Mouse (Mus musculus) kidney, postnatal 25 days (tissue): ENCODE results near the gene Gm20917.
"Not testable (repeated sequence)": the region's sequence is repeated elsewhere in the genome, so short reads cannot be mapped to it uniquely, and the experiment has no call there.

Experiments
- DNase-seq, 2 experiments: peaks; one replicate each; pipeline ENCODE4 v3.0.0; 2021; ENCODE audit warnings: mixed read lengths in 2 of 2

Gm20917 gene

GRCm38 (mm10) chrY:79151022-79151421 is at the start of gene Gm20917:
Gene Gm20917 (minus strand): TSS chrY:79151122.
- DNase-seq, result not testable (repeated sequence)
